Mouse (Mus musculus) liver, postnatal 0 days (tissue): ENCODE results near the gene P2rx6.

Experiments used
- CTCF ChIP-seq: sonication (generic); IDR thresholded peaks from 2 replicates; pipeline ENCODE4 v1.5.1; 2016; ENCODE audit warnings: antibody characterized with exemption, low read depth
- EP300 ChIP-seq: IDR thresholded peaks from 2 replicates; pipeline ENCODE4 v1.6.1; 2016; ENCODE audit warnings: antibody characterized with exemption, low read depth, mild to moderate bottlenecking

- TF ChIP-seq CTCF, result no peak
- no peak for TF ChIP-seq EP300
These were observed 44.0 kb downstream of the P2rx6 start for GRCm38 (mm10) chr16:17605684-17606083.
